Mouse (Mus musculus): Measurements from ENCODE around the gene Klhl26.

Klhl26 gene

DNA sequence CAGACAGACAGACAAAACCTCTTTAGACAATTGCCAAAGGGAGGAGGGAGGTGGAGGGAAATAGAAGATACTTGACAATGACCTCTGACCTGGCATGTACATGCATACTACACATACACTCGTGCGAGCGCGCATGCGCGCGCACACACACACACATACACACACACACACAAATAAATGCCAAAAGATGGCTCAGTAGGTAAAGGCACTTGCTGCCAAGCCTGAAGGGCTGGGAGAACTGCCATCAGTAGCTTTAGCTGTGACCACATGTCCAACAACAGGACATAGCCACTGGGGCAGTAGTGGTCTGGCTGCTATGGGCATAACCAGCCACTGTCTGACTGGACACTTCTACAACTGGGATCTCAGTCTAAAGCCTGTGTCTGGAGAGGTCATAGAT lies 4.9 kb downstream of the Klhl26 start:
- no peak for DNase-seq

DNA sequence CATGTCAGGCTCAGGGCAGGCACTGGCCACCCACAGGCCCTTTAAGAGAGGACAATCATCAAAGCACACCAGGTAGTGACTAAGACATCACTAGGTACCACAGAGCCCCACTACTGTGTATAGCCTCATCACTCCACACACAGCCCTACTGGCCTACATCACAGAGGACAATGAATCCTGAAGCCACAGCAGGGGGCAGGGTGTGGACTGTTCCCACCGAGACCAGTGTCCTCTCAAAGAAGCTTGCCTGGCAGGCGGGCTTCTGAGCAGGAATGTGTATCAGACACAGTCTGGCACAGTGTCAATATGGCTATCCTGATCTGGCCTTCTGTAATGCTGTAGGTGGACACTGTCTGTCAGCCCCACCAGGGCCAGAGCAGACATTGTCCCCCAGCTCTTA lies 6.8 kb downstream of the Klhl26 start:
- DNase-seq: no peak

DNA sequence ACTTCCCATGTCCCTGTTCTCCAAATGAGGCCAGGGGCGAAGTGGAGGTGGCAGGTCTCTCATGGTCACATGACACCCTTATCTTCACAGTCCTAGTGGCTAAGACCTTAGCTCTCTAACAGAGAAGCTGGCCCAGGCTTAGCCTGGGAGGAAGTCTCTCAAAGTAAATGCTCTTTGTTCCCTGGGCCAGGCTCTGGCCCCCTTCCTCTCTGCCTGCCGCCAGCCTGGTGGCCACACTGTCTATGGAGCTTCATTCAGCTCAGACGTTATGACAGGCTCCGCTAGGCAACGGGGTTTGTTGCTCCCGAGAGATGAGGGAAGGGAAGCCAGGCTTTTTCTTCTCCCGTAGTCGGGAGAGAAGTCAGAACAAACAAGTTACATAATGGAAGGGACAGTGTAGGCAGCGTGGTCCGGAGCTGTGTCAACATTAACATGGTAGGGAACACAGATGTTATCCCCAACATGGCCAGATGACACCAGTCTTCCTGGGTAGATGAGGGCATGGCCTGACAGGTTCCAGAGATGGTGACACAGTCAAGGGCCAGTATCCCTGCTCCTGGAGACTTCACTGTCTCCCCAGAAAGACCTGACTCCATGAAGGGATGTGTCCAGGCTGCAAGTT lies 7.4 kb downstream of the Klhl26 start:
- no peak for DNase-seq

DNA sequence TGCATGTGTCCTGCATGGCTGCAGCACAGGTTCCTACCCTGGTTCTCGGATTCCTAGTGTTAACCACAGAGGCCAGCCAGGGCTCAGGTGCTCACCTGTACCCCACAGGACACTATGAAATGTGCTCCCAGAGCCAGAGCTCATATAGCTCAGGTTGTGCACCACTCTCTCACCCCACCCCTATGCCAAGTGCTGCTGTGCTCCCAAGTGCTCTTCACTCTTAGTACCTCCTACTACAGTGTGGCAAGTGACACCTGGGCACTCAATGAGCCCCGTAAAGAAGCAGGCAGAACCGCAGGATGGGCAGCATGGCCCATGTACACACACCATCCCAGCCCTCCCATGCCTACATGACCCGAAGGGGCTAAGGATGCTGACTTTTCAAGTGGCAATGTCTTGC lies 8.0 kb downstream of the Klhl26 start:
- no peak for DNase-seq

DNA sequence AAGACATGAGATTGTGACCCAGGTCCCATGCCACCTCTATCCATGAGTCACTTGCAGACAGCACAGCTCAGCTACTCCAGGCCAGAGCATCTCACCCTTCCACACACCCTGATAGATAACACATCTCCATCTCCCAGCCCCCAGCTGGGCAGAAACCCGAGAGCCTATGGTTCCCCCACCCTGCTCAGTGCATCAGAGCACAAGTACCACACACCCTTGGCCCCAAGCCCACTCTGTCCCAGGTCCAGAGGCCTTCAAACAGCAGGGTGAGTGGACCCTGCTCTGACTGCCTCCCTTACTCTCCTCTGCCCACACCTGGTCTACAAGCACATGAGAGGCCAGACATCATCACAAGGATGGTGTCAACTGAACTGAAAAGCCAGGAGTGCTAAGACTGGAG lies 8.9 kb downstream of the Klhl26 start:
- no peak for DNase-seq

DNA sequence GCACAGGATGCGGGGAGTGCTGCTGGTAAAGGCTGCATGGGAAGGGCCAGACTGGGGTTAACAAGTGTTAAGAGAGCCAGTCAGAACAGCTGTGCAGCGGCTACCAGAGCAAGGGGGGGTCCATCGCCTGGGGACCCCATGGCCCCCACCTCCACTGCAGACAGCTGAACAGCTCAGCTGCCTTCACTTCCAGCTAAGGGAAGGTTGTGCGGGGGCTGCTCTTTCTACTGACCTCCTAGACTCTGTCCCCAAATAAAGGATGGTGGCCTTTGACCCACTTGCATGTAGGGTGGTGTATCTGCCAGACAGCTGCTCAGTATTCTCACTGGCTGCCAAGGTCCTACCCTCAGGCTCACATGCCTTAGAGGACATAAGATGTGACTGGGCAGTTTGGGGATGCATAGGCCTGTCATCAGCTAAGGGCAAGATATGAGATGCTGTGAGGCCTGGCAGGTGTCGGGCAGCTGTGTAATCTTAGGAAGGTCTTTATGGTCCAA lies 9.5 kb downstream of the Klhl26 start:
- DNase-seq: no peak

DNA sequence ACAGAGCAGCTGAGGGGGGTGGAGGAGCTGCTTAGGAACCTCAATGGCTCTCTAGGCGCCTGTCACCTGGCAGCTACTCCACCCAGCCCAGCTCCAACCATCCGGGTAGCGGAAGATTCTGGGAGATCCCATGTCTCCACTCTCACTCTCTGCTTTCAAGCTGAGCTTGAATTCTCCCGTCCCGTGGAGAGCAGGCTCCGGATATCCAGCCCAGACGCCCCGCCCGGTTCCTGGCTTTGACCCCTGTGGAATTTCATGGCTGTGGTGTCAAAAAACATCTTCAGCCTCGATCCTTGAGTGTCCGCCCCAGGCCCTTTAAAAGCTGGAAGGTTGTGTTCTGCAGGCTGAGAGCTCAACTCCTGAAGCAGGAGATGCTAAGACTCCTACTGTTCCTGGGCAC lies 10.0 kb downstream of the Klhl26 start:
- peak in 1 of 2 experiments; percentile 21 for DNase-seq

DNA sequence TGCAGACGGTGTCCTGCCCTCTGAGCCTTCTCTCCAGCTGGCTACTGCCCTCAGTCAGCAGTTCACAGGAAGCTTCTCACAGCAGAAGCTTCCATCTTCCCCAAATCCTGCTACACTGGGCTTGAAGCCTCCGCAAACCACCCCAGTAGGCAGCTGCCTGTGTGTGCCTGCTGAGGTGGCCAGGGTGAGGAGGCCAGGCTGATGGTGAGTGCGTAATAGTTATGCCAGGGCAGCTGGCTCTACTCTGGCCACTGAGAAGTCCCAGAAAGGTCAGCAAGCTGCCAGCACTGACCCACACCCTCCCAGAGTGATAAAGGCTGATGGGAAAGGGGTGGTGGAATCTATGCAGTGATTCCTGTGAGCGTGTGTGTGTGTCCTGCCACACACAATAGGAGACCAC lies 10.5 kb downstream of the Klhl26 start:
- DNase-seq: no peak

DNA sequence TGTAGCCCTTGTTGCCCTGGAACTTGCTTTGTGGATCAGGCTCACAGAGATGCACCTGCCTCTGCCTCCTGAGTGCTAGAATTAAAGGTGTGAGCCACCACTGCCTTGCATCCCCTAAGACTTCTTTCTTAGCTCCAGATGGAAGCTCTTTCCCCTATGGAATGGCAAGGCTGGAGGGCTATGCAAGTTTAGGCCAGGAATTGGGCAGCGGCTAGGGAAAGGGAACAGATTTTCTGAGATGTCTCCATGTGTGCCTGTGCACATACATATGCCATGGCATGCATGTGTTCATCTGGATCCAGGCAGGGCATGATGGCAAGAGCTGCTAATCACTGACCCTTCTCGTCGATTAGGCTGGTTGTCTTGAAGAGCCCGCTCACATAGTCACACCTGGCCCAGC lies 11.1 kb downstream of the Klhl26 start:
- no peak for DNase-seq

DNA sequence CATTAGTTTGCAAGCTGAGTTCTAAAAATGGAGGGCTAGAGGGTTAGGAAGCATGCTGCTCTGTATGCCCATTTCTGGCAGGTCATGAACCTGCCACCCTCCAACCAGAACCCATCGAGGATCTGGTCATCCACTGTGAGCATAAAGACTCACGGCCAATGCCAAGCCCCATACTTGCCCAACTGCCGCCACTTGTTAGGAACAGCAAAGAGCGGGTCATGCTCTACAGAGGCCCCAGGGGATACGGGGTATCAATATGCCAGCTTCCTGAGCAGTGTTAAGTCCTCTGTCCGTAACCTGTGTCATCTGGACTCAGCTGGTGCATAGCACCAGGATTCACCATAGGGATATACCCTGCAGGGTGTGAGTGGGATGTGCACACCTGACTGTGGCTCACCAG lies 12.6 kb downstream of the Klhl26 start:
- no peak for DNase-seq

DNA sequence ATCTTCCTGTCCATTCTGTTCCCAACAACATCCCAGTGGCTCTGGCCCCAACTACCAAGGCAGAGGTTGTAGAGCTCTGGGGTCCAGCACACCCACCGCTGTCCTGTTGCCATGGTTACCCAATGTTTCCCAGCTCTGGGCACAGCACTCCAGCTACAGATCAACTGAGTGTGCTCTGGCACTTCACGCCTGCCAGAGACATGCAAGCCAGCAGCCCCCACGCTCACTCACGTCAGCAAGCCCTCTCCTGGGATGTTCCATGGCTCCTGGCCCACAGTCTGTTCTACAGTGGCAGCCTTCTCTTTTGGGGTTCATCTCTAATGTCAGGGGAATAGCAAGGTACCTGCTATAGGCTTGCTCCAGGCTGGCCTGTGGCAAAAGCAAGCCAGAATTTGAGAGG lies 13.5 kb downstream of the Klhl26 start:
- DNase-seq: no peak

DNA sequence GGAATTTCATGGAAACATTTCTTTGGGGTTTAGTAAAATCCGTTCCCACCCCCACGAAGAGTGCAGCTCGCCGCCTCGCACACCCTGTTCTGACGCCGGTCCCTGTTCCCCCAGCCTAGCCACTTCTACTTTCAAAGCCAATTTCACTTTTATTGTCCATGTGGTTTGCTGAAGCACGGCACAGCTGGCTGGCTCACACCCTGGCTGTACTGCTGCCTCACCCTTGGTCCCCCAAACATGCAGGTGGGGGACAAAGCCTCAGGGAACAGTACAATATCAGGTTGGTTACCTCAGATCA lies 14.3 kb downstream of the Klhl26 start:
- no peak for DNase-seq

DNA sequence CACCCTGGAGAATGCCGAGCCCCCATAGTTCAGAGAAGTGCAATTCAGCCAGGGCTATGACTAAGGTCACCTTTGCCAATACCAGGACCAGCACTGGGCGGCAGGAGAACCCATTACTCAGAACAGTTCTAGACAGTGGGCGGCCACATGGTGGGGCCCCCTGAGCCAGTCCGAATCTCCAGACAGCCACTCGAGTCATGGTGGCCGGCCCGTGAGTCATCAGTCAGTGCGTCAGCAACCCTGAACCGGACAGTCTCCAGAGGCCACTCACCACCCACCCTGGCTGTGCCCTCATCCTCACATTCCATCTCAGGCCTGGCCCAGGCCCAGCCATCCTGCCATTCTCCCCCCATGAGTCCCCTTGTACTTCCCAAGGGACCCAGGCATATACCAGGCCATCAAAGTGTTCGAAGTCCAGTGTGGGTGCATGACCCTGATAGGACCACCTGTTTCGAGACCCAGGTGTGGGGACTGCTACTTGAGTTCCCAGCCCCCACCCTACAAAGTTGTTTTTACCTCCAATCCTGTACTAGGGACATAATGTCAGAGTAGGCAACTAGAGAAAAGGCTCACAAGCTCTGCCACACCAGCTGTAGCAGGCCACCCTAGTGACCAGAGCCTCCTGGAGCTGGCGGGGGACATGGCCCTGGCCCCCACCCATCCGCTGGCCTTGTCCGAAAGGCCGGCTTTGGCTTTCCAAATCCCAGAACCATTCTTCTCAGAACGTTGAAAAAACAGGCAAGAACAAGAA lies 14.8 kb downstream of the Klhl26 start:
- DNase-seq: no peak

DNA sequence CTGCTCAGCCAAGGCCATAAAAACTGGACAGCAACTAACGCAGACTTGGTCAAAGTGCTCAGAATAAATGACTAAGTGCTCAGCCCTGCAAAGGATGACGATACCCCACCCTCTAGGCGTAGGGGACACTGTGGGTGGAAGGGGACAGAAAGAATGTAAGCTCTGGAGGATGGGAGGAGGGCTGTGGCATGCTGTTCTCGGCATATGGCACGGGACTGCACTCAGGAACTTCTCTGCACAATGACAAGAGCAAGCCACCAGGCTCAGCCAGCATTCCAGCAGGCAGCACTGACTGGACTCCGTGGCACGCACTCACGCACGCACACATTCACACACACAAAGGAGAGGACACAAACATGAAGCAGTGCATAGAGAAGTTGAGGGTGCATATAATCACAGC lies 16.2 kb downstream of the Klhl26 start:
- DNase-seq: no peak

DNA sequence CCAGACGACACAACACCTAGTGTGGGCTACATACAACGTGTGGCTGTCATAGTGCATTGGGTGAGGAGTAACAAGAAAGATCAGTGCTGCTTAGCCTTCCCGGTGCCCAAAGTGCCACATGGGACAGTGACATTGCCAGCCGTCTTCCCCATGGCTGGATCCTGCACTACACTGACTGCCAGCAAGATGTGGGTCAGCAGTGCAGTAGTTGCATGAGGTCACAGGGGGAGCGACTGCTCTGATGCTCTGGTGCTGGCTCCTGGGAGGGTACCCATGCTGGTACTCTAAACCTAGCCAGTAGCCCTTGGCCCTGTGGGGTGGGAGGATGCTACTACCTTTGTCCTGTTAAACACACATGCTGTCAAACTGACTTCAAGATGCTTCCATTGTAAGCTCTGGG lies 16.6 kb downstream of the Klhl26 start:
- no peak for DNase-seq

DNA sequence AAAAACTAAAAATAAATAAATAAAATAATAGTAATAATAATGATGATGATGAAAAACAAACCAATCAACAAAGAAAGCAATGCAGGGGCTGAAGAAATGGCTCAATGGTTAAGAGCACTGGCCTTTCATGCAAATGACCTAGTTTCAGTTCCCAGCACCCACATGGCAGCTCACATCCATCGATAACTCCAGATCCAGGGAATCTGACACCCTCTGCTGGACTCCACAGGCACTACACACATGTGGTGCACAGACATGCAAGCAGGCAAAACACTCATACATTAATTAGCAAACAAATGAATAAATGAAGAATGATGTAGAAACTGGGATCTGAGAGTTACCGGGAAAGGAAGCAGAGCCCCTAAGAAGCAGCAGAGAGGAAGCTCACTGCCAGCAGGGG lies 17.1 kb downstream of the Klhl26 start:
- DNase-seq: no peak

DNA sequence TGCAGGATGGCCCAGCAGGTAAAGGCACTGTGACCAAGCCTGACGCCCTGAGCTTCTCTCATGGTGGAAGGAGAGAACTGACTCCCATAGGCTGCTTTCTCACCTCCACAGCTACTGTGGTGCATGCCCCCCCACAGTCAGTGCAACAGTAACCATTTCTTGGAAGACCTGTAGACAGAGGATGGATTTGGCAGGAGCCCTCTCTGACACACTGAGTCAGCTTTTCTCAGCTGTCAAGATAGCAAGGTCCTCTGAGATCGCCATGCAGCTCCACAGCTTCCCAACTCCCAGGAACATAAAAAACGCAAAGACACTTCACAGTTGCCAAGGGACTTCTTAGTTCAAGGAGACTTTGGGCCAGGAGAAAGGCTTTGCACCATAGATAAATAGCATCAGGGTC lies 18.3 kb downstream of the Klhl26 start:
- DNase-seq: no peak

DNA sequence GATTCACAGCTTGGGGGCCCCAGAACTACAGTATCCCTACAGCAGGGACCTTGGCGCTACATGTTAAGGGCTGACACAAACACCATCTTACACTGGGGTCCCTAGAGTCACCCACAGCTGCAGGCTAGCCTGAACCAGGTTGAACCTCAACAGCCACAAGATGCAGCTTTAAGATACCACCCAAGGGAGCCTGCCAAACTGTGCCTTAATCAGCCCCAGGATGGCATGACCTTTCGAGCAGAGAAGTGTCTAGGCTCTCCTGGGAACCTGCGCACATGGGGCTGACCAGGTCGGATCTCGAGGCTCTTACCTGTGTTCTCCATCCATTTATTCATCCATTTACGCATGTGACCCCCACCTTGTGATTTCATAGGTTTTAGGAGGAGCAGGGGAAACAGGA lies 18.9 kb downstream of the Klhl26 start:
- no peak for DNase-seq

DNA sequence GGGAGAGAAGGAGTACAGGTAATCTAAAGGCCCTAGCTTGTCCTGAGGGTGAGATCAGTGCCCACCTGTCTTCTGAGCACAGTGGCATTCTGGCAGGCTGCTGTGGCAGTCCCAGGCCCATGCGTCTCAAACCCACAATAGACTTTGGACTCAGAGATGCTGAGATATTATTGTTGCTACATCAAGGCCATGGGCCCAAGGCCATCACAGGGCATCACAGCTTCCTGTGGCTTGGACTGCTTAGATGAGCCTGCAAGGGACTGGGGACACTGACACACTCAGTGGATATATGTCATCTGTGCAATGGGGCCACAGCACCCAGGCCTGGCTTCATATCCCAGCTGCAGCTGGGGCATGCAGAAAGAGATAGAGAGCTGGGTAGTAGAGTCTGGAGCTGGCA lies 19.8 kb downstream of the Klhl26 start:
- no peak for DNase-seq

DNA sequence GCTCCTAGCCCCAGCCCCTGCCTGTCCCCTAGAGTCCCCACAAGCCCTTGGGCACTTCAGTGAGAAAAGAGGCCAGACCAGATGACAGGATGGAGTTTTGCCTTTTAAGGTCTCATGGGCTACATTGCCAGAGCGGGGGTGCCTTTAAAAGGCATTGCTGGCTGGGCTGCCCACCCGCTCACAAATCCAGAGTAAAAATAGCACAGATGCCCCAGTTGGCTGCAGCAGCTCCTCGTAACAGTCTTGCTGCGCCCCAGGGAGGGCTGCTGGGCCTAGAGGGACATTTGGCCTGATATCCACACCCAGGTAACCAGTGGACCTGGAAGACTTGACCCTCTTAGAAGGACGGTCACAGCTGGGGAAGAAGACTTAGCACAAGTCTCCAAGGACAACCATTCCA lies 22.9 kb downstream of the Klhl26 start:
- DNase-seq: no peak

DNA sequence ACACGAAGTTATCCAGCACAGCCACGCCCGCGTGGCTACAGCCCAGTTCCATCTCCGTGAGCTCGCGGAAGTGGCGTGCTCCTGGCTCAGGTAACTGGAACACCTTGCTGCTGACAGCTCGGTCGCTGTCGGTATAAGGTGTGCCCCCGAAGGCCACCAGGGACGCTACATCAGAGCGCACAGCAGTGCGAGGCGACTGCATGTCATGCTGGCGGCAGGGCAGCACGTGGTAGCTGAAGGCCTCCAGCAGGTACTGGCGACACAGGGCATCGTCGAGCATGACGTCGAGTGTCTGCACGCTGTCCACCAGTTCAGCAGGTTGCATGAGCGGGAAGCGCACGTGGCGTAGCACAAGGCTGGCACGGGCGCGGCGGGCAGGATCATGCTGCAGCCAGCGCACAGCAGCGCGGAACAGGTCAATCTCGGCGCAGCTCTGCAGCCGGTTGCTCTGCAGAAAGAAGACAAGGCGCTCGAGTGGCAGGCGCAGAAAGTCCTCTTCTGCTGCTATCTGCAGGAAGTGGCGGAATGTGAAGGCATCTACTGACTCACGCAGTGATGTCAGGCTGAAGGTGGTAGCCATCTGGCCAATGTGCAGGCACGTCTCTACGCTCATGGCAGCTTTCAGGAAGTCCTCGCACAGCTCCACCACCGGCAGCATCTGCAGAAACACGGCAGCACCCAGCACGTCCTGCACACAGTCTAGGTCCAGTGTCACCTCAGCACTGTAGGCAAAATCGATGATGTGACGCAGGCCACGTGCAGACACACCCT lies 24.4 kb downstream of the Klhl26 start:
- no peak for DNase-seq

DNA sequence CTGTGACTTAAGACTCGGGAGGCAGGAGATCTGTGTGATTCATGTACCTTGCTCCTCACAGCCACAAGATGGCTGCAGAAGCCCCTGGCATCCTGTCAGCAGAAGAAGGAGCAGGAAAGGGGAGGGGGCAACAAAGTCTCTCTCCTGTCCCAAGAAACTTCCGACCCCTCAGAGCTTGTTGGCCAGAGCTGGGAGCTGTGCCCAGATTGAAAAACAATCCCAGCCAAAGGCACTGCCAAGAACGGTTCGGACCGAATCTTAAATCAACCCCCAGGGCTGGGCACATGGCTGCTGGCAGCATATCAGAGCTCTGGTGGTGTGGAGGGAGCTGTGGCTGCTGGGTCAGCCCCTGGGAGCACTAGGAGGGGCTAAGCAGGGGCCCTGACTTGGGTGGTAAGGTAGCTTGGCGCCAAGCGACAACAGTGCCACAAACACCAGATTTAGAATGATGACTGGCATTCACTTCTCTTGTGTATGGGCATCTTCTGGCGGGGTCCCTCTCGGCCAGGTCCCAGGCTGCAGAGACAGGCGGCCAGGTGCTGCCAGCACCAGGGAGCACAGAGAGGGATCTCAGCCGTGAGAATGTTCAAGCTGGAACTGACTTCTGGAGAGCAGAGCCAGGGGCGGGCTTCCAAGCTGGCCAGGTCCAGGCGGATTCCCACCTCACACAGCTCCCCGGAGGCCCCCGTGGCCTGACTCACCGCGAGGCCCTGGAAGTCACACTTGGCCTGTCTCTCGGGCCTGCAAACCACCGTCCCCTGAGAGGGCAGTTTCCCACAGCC lies 28.9 kb downstream of the Klhl26 start:
- no peak for DNase-seq

DNA sequence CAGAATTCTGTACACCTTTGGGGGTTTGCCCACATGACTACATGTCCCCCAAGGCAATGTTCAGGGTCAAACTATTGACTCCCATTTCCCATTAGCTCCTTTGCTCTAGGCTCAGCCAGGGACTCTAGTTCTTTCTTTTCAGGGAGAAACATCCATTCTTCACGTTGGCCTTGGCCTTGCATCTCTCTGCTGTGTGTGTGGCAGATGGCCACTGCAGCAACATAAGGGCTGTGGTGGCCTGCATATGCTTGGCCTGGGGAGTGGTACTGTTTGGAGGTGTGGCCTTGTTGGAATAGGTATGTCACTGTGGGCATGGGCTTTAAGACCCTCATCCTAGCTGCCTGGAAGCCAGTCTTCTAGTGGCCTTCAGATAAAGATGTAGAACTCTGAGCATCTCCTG lies 30.8 kb downstream of the Klhl26 start:
- no peak for DNase-seq

DNA sequence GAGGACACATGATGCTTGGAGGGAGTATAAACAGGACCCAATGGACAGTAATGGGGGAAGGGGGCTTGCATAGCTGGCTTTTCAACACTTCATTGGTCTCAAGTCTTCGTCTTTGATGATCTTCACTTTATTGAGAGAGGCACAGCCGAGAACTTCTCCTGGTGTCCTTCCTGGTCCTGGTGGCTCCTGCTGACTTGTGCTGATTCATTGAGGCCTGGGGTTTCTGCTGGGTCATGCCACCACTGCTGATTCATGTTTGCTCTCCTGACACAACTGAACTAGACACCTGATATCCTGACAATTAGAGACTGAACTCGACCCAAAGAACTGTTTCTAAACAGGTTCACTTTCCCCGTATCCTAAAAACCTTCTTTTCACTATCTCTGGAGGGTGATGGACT lies 33.4 kb downstream of the Klhl26 start:
- no peak for DNase-seq

Measured in kidney, adult 8-10 months (tissue).